Mouse (Mus musculus) cerebellum, adult 2 months (tissue): Measurements from ENCODE around the gene Nemf.

ENCODE experiments used
- CTCF ChIP-seq: fragments of 200-500 bp; IDR thresholded peaks from 2 replicates; pipeline ENCODE4 v1.5.1; 2011; ENCODE audit warnings: low read depth, mild to moderate bottlenecking, control low read depth, low read length, moderate library complexity, borderline replicate concordance; ENCODE audit not compliant: insufficient read depth
- POLR2A ChIP-seq: fragments of 200-500 bp; IDR thresholded peaks from 2 replicates; pipeline ENCODE4 v1.6.1; 2011; ENCODE audit warnings: low read length, control low read depth, borderline replicate concordance; ENCODE audit not compliant: insufficient read depth

DNA sequence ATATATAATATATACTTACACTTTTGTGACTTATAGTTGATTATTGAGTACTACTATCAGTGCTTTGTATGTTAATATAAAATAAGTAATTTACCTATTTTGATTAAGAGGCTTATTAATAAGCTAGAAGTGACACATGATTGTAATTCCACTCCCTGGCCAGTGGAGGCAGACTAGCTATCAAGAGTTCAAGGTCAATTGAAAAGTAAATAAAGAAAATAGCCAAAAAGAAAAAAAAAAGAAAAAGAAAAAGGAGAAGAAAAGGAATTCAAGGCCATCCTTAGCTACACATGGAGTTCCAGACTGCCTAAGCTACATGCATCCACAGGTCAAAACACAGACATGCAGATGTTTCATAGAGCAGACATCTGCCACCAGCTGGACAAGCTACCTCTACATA lies 9.5 kb upstream of the Nemf start:
- no peak for TF ChIP-seq CTCF
- TF ChIP-seq POLR2A, result no peak
